Mouse (Mus musculus): ENCODE measurements around the gene Glod4.
"Not testable (repeated sequence)": the region's sequence is repeated elsewhere in the genome, so short reads cannot be mapped to it uniquely, and the experiment has no call there.

Gene Glod4

GRCm38 (mm10) chr11:76257386-76257785, 13.9 kb upstream of the Glod4 start:
- no peak for DNase-seq (ENCODE audit: low spot score)

GRCm38 (mm10) chr11:76256129-76256528, 12.6 kb upstream of the Glod4 start:
- peak; percentile 68 for DNase-seq (ENCODE audit: low spot score)

DNA sequence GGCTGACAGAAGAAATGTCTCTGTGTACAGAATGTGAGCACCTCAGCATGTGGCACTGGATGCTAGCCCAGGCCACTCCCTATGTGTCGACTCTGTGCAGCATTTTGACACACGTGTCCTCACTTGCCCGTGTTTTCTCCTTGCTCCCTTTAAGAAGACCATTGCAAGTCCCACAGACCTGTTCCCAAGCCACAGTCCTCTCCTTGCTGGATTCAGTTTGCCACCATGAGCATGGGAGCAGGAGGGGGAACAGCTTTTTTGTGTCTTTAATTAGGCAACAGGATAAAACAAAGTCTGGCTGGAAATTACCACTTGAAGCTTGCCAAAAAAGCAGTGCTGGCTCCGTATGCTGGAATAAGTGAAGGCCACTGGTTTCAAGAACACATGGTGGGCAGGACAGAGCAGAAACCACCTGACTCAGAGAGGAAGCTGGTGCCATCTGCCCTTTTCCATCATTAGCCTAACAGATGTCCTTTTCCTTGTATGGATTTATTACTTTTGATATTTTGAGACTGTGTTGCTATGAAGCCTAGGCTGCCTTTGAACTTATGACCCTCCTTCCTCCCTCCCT, 12.0 kb upstream of the Glod4 start:
- no peak for DNase-seq (ENCODE audit: low spot score)

GRCm38 (mm10) chr11:76253918-76254264, 10.4 kb upstream of the Glod4 start:
- no peak for DNase-seq (ENCODE audit: low spot score)

DNA sequence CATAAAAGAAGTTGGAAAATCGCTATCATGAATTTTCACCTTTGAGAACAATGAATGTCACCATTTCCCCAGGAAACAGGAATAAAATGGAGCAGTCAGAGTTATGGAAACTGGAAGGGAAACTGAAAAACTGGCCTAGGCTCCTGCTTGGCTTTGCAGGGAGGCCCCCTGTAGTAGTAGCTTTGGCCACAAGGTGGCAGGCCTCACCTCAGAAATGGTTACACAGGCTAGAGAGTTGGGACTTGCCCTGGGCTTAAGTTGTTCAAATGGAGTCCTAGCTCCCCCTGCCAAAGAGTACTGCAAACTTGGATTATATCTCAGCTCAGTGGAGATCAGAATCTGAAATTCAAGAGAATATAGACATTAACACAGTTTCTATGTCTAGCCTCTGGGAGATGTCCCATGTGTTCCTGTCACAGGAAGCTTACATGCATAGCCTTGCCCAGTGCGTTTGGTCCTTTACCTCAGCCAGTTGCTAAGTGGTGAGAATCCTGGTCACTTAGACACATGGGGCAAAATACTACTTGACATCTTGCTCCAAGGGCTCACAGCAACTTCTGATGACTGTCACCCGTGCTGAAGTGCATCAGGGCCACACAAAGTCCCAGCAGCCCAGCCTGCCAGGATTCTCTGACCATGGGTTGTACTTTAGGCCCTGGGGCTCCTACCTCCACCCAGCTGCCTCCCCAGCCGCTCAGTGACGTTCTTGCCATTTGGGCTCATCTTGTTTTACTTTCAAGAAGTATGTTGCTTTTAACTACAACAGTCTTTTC, 9.8 kb upstream of the Glod4 start:
- DNase-seq (ENCODE audit: low spot score) = peak; percentile 91

DNA sequence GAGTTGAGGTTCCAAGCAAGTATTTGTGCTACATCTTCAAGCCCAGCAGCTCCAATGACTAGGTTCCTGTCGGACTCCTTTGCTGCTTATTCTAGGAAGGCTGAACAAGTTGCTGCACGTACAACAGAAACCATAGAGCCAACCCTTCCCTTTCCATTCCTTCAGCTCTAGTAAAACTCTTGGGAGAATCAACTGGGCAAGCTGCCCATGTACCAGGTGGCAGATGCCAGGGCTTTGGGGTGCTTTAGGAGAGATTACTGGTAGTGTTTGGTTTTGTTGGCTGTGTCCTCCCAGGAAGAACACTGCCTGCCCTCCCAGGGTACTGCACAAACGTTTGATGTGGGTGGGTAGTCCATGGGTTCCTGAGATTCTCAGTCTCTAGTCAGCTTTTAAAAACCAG, 8.5 kb upstream of the Glod4 start:
- no peak for DNase-seq (ENCODE audit: low spot score)

DNA sequence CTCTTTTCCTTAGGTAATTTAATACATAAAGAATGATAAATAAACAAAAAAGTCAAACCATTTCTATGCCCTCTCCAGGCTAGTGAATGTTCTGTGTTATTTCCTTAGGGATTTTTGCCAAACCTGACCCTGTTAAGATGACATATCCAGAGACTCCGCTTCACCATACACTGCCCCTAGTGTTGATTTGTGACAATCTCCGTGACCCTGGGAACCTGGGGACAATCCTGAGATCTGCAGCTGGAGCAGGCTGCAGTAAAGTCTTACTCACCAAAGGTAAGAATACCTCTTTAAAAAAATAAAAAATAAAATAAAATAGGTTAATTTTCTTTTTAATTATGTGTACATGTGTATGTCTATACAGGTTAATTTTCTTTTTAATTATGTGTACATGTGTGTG, 3.7 kb upstream of the Glod4 start:
- DNase-seq (ENCODE audit: low spot score) = no peak

GRCm38 (mm10) chr11:76246439-76246838, 2.9 kb upstream of the Glod4 start:
- DNase-seq (ENCODE audit: low spot score) = no peak

- DNase-seq (ENCODE audit: low spot score) = no peak
These were observed 454 bp upstream of the Glod4 start for GRCm38 (mm10) chr11:76243811-76244546.

- DNase-seq (ENCODE audit: low spot score) = no peak
These were observed 3.8 kb downstream of the Glod4 start for GRCm38 (mm10) chr11:76239750-76240149.

DNA sequence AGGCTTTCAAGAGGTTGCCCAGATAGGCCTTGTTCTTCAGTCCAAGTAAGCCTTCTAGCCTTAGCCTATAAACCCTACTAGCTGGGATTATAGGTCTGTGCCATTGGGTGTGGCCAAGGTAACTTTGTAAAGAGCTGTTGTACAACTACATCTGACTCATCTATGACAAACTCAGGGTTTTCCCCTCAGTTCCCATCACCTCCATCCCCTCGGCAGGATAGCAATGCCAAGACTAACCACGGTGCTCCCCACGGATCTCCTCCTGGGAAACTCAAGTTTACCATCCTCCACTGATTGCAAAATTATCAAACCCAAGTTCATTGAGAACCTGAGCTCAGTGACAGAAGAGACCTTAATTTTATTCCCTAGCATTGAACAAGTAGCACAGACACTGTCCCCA, 7.4 kb downstream of the Glod4 start:
- no peak for DNase-seq (ENCODE audit: low spot score)

GRCm38 (mm10) chr11:76225051-76225450, 18.5 kb downstream of the Glod4 start:
- DNase-seq (ENCODE audit: low spot score) = no peak

DNA sequence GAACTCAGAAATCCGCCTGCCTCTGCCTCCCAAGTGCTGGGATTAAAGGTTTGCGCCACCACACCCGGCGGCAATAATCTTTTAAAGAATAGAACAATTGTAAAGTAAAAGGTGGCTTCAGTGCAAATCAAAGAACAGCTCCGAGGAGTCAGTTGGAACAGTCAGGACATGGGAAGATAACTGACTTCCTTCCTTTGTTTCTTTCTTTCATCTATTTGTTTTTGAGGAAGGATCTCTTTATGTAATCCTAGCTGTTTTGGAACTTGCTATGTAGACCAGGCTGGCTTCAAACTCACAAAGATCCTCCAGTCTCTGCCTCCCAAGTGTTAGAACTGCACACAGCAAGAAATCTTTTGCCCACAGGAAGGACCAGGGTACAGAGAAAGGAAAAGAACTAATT, 18.9 kb downstream of the Glod4 start:
- DNase-seq (ENCODE audit: low spot score) = no peak

DNA sequence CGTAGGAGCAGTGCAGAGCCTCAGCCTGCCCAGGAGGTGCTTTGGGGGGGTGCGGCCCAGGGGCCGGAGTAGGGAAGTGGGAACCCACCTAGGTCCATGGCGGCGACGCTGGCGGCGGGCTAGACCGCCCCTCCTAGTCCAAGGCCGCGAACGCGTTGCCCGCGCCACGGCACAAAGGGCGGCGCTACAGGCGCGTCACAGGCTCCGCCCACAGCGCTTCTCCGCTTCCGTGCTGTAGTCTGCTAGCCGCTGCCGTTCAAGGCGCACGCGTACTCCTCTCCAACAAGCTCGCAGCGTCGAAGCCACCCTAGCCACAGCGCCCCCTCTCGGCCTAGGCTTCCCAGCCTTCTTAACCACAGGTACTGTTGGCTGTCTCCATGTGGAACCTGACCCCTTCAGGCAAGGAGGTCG, 26.1 kb downstream of the Glod4 start, which contains the start of the genes Dbil5 and Gemin4:
Gene Dbil5, plus strand, starts transcription at position 219 of the 411 bp plus-strand sequence.
Gene Gemin4, minus strand, starts transcription at position 275 of the 411 bp plus-strand sequence.
- DNase-seq (ENCODE audit: low spot score) = peak; percentile 99

- DNase-seq (ENCODE audit: low spot score) = peak; percentile 72
These were observed 26.7 kb downstream of the Glod4 start for GRCm38 (mm10) chr11:76216681-76217389.

DNA sequence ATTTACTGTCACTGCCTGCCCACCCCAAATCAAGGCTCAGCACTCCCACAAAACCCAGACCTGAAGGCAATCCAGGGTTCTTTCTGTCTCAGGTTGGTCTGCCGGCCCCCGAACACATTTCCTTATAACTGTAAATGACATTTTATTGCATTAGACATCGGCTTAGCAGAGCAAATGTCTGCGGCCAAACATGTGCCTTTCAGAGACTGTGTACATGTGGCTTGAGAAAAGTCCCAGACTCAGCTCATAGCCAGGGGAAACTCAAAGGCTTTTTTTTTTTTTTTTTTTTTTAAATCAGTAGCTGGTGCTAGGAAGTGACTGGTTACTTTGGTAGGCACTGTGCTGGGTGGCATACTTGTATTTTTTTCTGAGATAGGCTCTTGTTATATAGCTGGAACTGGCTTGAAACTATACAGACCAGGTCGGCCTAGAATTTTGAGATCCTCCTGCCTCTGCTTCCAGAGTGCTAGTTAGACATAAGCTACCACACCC, 27.4 kb downstream of the Glod4 start:
- no peak for DNase-seq (ENCODE audit: low spot score)

DNA sequence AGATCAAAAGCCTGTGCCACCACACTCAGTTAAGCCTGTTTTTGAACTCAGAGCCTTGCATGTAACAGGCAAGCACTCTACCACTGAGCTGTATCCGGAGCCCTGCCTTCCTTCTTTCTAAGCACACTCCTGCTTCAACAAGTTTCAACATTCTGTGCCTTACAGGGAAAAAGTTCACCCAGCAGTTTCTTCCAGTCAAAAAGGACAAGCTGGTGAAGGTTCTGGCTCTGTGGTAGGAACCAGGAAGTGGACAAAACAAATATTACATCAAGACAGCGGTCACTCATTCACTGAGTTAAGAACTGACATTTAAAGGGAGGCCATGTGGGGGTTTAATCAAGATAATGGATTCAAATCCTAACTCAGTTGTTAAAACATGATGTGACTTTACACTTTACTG, 28.5 kb downstream of the Glod4 start:
- no peak for DNase-seq (ENCODE audit: low spot score)

DNA sequence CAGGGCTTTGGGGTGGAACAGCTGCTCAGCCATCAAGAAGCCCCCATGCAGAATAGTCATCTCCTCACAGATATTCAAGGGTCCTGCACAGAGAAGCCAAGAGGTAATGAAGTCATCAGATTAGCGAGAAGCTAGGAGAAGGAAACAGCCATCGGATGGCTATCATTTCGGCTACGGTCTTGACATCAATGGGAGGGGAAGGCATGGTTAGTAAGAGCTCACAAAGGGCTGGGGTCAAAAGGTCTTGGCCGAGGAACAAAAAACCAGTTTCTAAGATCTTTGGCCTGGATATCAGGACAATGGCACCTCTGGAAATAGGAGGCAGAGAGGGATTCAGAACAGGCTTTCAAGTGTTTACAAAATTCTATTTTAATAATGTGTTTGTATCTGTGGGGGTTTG, 29.7 kb downstream of the Glod4 start:
- peak; percentile 52 for DNase-seq (ENCODE audit: low spot score)

DNA sequence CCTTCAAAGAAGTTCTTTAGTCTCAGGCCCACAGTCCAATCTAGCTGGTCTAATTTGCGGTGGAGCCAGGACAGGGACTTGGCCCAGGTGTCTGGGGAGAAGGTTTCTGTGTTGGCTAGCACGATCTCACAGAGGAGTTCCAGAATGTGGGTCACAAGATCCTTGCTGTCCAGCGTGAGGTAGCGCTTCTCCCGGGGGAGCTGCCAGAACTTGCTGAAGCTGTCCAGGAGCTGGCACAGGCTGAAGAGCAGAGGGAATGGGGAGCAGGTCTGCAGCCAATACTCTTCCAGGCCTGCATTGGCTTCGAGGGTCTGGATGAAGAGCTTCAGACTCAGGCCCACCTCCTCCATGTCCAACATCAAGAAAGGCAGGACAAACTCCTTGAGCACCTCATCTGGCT, 31.9 kb downstream of the Glod4 start:
- DNase-seq (ENCODE audit: low spot score) = not testable (repeated sequence)

DNA sequence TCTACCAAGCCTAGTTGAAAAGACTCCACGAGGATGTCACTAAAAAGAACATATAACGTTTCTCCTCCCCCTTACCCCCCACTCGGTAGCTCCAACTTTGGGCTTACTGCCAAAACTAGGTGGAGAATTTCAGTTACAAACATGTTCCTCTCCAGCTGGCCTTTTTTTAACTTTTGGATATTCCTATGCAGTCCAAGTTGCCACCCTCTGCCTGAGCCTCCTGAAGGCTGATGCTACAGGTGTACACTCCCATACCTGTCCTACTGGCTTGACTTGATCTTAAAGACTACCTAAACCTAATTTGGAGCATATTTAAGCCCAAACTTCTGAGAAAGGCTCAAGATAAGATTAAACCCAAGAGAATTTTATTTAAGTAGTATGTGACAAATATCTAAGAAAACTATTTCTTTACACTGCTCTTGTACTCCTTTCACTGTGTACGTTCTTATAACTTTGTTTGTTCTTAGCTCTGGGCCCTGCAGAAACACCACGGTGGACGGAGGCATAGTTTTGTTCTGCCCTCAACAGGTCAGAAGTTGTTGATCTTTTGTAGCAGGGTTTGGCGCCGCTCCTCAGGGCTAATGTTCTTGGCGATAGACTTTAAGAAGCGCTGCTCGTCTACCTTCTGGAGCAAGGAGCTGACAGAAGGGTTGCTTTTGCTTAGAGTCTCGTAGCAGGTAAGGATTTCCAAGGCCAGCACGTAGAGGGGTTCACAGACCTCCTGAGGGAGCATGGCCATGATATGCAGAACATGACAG, 33.1 kb downstream of the Glod4 start:
- DNase-seq (ENCODE audit: low spot score) = no peak

GRCm38 (mm10) chr11:76206793-76207192, 36.7 kb downstream of the Glod4 start:
- DNase-seq (ENCODE audit: low spot score) = no peak

Data from embryo, embryonic 10.5 days (tissue).